Mouse (Mus musculus) spleen, postnatal 0 days (tissue): Measurements from ENCODE around the gene Pik3c2a. TPM values are rescaled to one million over a fixed set of nuclear protein-coding genes. Genes with fewer than 3 reads are reported as not detected.

Source experiments
- polyA plus RNA-seq: library from polyadenylated mRNA; unstranded; fragments of >200 nt; fragmentation: Nextera tagmentation; extraction: Ambion mirVana; gene quantifications from 2 replicates; pipeline ENCODE4 v1.2.1, GENCODE M21; 2015

Pik3c2a gene
- 7.7 and 9.1 TPM in 2 replicates for polyA plus RNA-seq

GRCm38 (mm10) chr7:116443004-116443696 is at the start of gene Pik3c2a:
Gene Pik3c2a (minus strand): TSS chr7:116443449.

GRCm38 (mm10) chr7:116333713-116334668 is 109.3 kb downstream of the Pik3c2a start, which contains the start of gene Rps13:
Gene Rps13 (minus strand): TSS chr7:116334195.

GRCm38 (mm10) chr7:116307871-116308631 is 135.2 kb downstream of the Pik3c2a start, which contains the start of gene Plekha7:
Gene Plekha7 (minus strand): TSS chr7:116308376.

Other genes starting within 250 kb of the Pik3c2a start
- gene Plekha7, start 135.1 kb downstream of the Pik3c2a start, polyA plus RNA-seq: 0.83 and 1.6 TPM in 2 replicates
- 760 and 773 TPM in 2 replicates for gene Rps13, start 109.3 kb downstream of the Pik3c2a start, polyA plus RNA-seq
- 13.6 and 14.8 TPM in 2 replicates for gene Nucb2, start 60.9 kb upstream of the Pik3c2a start, polyA plus RNA-seq